Mouse (Mus musculus) layer of hippocampus, adult 2 months (tissue): ENCODE data around the gene Plekhj1. TPM values are rescaled to one million over a fixed set of nuclear protein-coding genes. Genes with fewer than 3 reads are reported as not detected.

ENCODE experiments used
- DNase-seq, 2 experiments: peaks; one replicate each; pipeline ENCODE4 v3.0.0; 2022; ENCODE audit warnings: low spot score in 2 of 2
- H3K27ac ChIP-seq: fragments of 200-600 bp; 2 replicates; pipeline ENCODE4 v1.8.1; 2022
- H3K4me3 ChIP-seq: fragments of 200-600 bp; 2 replicates; pipeline ENCODE4 v1.8.1; 2022; ENCODE audit warnings: mild to moderate bottlenecking
- CTCF ChIP-seq: fragments of 200-600 bp; conservative IDR thresholded peaks from 2 replicates; pipeline ENCODE4 v1.8.1; 2022; ENCODE audit warnings: antibody characterized with exemption, mild to moderate bottlenecking, moderate library complexity
- total RNA-seq, 2 experiments: library from RNA; stranded (reverse); gene quantifications; 2 replicates each; pipeline ENCODE4 v1.2.3; 2021

Gene Plekhj1
- total RNA-seq, 2 experiments from 2014 or later: 68.4 to 76.3 TPM

DNA sequence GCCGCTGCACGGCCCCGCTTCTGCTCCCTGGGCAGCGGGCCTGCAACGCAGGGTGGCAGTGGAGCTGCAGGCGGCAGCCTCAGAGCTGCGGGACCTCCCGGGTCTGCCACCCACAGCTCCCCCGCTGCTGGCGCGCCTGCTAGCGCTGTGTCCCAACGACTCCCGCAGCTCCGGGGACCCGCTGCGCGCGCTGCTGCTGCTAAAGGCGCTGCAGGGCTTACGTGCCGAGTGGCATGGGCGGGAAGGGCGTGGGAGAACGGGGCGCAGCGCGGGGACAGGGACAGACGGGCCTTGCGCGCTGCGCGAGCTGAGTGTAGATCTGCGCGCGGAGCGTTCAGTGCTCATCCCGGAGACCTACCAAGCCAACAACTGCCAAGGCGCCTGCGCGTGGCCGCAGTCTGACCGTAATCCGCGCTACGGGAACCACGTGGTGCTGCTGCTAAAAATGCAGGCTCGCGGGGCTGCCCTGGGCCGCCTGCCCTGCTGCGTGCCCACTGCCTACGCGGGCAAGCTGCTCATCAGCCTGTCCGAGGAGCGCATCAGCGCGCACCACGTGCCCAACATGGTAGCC, 8.7 kb upstream of the Plekhj1 start:
- Histone ChIP-seq H3K4me3 (peak overlapping the region; percentile 58), H3K27ac (peak overlapping the region; percentile 95)
- TF ChIP-seq CTCF: no peak
- peak; percentile 78 to 88 for DNase-seq

DNA sequence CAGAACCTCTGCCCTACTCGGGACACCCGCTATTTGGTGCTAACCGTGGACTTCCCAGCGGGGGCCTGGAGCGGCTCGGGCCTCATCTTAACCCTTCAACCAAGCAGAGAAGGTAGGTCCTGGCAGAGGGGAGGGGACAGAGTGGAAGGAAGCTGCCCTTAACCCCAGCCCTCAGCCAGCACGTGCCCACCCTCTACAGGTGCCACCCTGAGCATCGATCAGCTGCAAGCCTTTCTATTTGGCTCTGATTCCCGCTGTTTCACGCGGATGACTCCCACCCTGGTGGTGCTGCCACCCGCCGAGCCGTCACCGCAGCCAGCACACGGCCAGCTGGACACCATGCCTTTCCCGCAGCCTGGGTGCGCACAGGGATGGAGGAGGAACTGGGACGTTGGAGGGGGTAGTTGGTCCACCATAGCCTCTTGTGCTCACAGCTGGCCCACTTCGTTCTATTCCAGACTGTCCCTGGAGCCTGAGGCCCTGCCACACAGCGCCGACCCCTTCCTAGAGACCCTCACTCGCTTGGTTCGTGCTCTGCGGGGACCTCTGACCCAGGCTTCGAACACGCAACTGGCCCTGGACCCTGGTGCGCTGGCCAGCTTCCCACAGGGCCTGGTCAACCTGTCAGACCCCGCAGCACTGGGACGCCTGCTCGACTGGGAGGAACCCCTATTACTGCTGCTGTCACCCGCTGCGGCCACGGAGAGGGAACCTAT, 8.1 kb upstream of the Plekhj1 start:
- no peak for DNase-seq
- no peak for TF ChIP-seq CTCF
- peak overlapping the region; percentile 58 for H3K4me3 ChIP-seq

DNA sequence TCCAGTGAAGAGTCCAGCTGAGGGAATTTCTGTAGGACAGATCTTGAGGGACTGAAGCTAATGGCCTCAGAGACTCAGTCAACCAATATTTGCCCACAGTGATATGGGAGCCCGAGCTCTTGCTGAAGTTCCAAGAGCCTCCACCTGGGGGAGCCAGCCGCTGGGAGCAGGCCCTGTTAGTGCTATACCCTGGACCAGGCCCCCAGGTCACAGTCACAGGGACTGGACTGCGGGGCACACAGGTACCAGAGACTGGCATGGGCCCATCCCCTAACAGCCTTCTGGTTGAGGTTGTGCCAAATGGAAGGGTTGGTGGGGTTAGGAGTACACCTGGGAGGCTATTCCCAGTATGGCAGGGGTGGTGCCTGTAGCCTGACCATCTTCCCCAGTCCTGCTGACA, 7.5 kb upstream of the Plekhj1 start:
- H3K27ac ChIP-seq: peak overlapping the region; percentile 95
- no peak overlapping the region for H3K4me3 ChIP-seq
- TF ChIP-seq CTCF: peak; percentile 95
- peak in 1 of 2 experiments; percentile 87 for DNase-seq

More for the DNA sequence above, 8.1 kb upstream of the Plekhj1 start:
- H3K27ac ChIP-seq: peak overlapping the region; percentile 95

DNA sequence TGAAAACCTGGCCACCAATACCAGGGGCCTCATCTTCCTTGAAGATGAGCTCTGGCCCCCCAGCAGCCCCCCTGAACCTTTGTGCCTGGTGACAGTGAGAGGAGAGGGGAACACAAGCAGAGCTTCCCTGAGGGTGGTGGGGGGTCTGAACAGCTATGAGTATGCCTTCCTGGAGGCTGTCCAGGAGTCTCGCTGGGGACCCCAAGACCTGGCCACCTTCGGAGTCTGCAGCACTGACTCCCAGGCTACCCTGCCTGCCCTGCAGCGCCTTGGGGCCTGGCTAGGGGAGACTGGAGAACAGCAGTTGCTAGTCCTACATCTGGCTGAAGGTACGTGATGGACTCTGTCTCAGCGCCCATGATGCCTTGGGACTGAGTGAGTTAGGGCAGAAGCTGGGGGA, 6.9 kb upstream of the Plekhj1 start:
- Histone ChIP-seq H3K4me3 (no peak overlapping the region), H3K27ac (no peak overlapping the region)
- no peak for DNase-seq
- TF ChIP-seq CTCF: no peak

DNA sequence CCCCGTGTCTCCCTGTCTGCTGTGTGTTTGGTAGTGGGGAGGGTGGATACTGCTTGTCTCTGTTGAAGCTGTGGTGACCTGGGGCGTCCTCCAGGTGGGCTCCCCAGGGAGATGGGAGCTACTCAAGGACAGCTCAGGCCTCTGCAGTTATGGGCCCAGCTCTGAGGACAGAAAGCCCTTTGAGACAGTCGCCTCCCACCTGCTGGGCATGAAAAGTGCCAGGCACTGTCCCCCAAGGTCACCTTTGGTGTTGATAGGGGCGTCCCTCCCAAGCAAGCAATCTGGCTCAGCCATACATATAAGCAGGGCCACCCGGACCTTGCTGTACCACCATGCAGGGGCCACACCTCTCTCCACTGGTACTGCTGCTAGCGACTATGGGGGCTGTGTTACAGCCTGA, 6.5 kb upstream of the Plekhj1 start, which contains the start of gene Amh:
Gene Amh, plus strand, starts transcription at position 328 of the 400 bp plus-strand sequence.
- Histone ChIP-seq H3K27ac (peak within 1 kb of the TSS; percentile 95; the same call in 1 of the 2 replicates), H3K4me3 (no peak within 1 kb of the TSS)
- no peak for DNase-seq
- TF ChIP-seq CTCF: no peak

DNA sequence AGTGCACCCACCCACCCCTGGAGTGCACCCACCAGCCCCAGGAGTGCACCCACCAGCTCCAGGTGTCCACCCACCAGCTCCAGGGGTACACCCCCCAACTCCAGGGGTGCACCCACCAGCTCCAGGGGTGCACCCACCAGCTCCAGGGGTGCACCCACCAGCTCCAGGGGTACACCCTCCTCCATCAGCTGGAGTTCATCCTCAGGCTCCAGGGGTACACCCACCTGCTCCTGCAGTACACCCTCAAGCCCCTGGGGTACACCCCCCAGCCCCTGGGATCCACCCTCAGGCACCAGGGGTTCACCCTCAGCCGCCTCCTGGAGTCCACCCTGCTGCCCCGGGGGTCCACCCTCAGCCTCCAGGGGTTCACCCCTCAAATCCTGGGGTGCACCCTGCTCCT, 5.9 kb upstream of the Plekhj1 start:
- Histone ChIP-seq H3K27ac (no peak overlapping the region), H3K4me3 (no peak overlapping the region)
- TF ChIP-seq CTCF: no peak
- DNase-seq: no peak

DNA sequence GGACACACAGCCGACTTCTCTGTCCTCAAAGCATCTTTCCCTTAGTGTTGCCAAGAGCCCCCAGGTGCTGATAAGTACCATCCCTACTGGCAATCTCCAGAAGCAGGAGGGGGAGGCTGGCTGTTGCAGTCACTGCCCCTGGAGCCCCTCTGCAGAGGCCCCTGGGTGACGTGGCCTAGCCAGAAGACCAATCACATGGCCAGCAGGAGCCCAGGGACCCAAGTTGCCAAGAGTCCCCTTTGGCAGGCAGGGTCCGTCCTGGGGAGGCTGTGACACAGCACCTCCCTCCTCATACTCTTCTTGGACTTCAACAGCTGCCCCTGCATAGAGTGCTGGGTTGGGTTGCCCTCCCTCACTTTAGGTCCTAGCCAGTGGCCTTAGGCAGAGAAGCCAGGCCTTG, 4.6 kb upstream of the Plekhj1 start:
- no peak for DNase-seq
- TF ChIP-seq CTCF: no peak
- Histone ChIP-seq H3K4me3 (no peak overlapping the region), H3K27ac (no peak overlapping the region)

DNA sequence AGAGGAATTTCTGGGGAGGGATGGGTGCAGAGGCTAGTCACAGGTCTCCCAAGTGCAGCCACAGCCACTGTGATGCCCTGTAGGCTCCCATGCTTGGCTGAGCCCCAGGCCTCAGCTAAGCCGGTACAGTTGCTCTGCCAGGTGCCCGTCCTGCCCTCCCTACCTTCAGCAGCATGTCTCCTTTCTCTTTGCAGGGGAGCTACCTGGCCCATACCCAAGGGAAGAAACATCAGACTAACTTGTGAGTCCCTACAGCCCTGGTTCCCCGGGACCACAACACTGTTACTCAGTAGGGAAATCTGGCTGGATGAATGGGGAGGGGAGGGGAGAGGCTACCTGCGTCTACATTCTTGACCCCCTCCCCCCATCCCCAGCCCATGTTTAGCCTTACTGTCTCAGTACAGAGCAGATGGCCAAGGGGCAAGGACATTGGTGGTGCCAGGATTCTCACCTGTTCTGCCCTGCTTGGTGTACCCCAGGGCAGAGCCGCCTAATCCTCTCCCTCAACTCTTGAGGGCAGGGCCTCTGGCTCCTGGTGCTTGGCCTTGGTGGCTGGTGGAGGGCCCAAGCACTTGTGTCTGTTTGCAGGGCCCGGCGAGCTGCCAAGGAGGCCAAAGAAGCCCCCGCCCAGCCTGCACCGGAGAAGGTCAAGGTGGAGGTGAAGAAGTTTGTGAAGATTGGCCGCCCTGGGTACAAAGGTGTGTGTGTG, 3.9 kb upstream of the Plekhj1 start:
- DNase-seq: no peak
- TF ChIP-seq CTCF: no peak
- Histone ChIP-seq H3K27ac (no peak overlapping the region), H3K4me3 (no peak overlapping the region)

DNA sequence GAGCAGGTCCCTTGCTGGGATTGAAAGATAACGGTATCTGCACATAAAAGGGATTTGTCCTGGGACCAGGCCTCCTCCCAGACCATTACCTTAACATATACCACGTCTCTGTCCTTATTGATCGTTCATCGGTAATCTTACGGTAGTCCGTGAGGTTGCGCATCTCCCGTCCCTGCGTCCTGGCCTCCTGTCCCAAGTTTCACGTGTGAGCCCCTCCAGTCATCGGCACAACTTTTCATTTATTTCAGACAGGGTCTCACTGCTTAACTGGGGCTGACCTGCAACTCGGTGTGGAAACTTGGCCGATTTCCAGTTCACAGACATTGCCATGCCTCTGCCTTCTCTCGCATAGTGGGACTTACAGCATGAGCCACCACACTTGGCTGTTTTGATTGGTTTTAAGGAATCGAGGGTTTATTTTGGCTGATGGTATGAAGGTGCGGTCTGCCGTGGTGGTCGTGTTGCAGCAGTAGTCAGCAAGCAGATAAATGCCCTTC, 692 bp upstream of the Plekhj1 start:
- no peak for DNase-seq
- peak overlapping the region; percentile 93 for H3K4me3 ChIP-seq

DNA sequence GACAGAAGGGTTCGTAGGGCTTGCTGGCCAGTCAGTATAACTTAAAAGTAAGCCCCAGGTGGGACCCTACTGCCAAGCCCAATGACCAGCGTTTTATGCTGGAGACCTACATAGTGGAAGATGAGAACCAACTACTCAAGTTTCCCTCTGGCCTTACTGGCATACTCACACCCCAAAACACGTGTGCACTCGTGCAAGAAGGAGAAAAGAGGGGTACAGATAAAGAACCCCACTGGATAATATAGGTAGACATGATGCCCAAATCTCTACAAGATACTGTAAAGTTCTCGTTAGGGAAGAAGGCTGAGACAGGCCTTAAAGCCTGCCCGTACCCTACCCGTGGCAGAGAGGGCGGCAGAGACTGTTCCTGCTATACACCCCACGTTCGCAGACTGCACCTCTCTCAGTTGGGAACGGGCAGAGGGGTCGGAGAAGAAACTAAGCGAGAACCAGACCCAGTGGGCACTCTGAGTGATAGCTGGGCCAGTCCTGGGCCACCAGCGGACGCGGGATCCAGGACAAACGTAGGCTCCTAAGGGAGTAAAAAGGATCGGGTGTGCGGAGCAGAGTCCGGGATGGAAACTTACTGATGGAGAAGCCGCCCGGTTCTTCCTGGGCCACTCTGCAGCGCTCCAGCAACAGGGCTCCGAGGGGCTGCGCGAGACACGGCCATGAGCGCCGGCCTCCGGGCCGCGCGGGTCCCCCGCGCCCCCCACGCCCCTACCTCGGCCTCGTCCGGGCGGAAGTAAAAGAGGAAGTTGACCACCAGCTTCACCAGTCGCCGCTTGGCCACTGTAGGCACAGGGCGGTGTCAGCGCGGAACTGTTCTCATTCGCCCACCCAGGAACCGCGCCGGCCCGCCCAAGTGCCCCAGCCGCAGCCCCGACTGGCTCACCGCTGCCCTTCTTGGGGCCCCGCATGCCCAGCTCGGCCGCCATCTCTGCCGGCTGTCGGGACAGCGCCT, 958 bp downstream of the Plekhj1 start:
- TF ChIP-seq CTCF: no peak
- Histone ChIP-seq H3K27ac (peak overlapping the region; percentile 99), H3K4me3 (peak overlapping the region; percentile 93)
- DNase-seq: no peak

More for the DNA sequence above, 692 bp upstream of the Plekhj1 start:
- H3K27ac ChIP-seq: peak overlapping the region; percentile 99
- TF ChIP-seq CTCF: no peak

DNA sequence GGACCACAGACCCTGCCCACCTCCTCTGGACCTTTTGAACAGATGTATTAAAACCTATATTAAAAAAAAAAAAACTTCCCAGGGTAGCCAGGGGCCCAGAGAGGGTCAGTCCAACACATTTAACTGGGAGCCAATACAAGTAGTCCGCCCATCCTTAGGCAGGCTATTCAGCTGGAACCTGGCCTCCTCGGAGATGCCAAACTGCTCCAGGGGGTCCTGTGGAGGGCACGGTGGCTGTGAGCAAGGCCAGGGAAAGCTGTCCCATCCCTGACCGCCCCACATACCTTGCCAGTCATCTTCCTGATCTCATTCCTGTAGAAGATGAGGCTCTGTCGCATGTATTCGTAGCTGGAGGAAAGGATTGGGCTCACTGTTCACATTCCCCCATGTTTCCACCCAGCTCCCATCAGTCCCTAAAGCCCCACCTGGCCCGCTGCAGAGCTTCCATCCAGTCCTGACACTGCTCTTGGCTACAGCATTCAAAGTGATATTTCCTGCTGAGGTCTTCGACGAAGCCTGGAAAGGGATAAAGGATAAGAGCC, 2.0 kb downstream of the Plekhj1 start:
- no peak for DNase-seq
- TF ChIP-seq CTCF: no peak
- Histone ChIP-seq H3K27ac (peak overlapping the region; percentile 99), H3K4me3 (peak overlapping the region; percentile 93; the same call in 1 of the 2 replicates)

DNA sequence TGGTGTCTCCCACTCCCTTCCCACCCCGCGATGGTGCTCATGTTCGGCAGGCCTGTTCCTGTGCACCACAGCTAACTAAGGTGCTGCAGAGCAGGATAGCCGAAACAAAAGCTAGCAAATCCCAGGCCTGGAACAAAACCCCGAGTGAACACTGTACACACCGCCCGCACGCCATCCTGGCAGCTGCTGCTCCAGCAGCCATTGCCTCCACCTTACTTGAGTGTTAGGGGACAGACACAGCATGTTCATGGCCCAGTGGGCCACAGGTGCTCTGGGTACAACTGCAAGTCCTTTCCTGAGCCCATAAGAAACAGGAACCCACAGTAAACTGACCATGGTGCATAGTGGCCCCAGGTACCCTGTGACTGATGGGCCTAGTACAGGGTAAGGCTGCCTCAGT, 3.7 kb downstream of the Plekhj1 start:
- no peak for TF ChIP-seq CTCF
- H3K4me3 ChIP-seq: no peak overlapping the region
- peak overlapping the region; percentile 99; the same call in 1 of the 2 replicates for H3K27ac ChIP-seq
- DNase-seq: no peak
